Mouse (Mus musculus): Measurements from ENCODE around the gene Rbfox2.

DNA sequence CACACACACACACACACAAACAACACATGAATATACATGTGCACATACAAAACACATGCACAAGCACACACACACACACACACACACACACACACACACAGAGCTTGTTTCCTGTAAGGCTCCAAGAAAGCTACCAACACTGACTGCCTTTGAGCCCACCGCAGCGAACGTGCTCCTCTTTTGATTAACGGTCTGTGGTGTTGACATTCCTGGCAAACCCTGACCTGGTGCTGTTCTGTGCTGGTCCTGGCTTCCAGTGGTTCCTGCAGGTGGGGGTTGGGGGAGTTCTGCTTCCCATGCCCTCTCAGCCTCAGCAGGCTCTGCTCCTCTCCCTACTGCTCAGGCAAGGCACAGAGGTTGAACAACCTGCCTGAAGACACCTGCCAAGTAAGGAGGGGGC is 47.0 kb upstream of the Rbfox2 start:
- TF ChIP-seq CTCF (IDR thresholded peaks at IDR 0.05; ENCODE audit: borderline replicate concordance, insufficient read depth, low read length): no peak
- TF ChIP-seq POLR2A (IDR thresholded peaks at IDR 0.05; ENCODE audit: low read depth, low read length): no peak
